Mouse (Mus musculus) ovary, adult 18-20 months (tissue): ENCODE results near the gene Pax2.
"Not testable (repeated sequence)": the region's sequence is repeated elsewhere in the genome, so short reads cannot be mapped to it uniquely, and the experiment has no call there.

ENCODE experiments used
- DNase-seq: peaks from one replicate; pipeline ENCODE4 v3.0.0; 2022; ENCODE audit warnings: low spot score, mixed read lengths

Gene Pax2

DNA sequence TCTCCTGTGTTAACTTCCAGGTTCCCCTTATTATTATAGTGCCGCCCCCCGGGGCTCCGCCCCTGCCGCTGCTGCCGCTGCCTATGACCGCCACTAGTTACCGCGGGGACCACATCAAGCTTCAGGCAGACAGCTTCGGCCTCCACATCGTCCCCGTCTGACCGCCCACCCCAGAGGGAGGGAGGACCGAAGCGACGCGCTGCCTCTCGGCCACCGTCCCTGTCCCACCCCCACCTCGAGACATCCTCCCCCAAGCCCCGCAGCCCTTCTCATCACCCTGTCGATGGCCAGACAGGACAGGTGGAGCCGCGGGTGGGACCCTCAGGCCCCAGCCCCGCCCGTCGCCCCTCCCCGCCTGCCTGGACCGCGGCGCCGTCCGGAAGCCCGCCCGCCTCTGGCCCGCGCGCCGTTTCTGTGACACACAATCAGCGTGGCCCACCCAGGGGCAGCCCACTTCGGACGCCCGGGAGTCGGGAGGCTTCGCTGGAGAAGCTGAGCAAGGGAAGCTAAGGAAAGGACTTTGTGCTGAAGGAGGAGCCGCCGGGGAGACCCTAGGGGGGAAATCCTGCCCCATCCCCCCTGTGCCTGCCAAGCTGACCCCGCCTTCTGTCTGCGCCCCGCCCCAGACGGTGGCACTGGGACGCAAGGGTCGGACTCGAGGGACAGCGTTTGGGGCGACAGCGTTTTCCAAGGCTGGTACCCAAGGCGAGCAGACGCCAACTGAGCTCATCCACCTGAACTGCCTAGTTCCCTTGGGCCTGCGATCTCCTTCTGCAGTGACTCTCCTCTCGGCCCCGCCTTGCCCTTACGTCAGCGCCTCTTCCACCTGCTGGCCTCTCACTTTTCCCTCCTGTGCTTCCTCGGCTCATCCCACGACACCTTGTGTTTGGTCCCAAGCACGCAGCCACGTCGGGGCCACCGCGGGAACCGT, 80.4 kb downstream of the Pax2 start:
- DNase-seq = no peak

GRCm38 (mm10) chr19:44837426-44838205, 81.8 kb downstream of the Pax2 start:
- DNase-seq = peak; percentile 20

DNA sequence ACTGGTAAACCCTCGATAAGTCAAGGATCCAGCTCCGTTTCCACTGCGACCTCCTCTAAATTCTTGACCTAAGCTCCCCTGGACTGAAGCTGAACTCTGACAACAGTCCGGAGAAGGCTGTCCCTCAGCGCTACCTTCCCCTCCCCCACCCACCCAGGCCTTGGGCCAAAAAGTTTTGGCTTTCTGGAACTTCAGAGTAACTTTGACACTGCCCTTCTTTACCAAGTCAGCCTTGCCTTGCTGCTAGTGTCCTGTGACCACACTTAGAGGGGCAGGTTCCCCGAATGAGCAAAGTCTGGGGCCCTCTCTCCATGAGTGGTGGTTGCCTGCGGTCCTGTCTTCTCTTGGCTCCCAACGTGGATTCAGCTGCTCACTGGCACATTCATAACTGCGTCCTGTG, 82.5 kb downstream of the Pax2 start:
- no peak for DNase-seq

GRCm38 (mm10) chr19:44842661-44843060, 86.8 kb downstream of the Pax2 start:
- not testable (repeated sequence) for DNase-seq

- DNase-seq = no peak
Measured at GRCm38 (mm10) chr19:44849465-44849864, 93.6 kb downstream of the Pax2 start.

DNA sequence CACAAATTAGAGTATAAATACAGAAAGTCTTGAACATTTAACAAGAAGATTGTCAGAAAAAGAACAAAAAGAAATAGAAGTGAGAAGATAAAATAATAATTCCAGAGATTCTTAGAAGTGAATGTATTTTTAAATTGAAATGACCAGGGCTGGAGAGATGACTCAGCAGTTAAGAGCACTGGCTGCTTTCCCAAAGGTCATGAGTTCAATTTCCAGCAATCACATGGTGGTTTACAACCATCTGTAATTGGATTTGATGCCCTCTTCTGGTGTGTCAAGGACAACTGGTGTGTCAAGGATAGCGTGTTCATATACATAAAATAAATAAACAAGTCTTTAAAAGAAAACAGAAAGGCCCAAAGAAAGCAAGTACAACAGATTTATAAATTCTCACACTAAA, 102.8 kb downstream of the Pax2 start:
- DNase-seq = no peak

DNA sequence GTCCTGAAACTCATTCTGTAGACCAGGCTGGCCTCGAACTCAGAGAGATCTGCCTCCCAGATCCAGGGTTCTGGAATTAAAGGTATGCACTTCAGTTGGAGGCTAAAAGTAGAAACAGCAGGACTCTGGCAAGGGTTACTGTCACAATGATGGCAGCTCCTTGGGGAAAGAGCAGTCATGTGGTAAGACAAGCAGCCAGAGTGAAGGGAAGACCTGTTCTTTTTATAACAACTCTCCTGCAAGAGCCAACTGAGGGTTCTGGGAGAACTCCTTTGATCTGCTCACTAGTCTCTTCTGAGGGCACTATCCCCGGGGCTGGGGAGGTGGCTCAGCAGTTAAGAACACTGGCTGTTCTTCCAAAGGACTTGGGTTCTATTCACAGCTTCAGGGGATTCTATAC, 112.9 kb downstream of the Pax2 start:
- DNase-seq = no peak

DNA sequence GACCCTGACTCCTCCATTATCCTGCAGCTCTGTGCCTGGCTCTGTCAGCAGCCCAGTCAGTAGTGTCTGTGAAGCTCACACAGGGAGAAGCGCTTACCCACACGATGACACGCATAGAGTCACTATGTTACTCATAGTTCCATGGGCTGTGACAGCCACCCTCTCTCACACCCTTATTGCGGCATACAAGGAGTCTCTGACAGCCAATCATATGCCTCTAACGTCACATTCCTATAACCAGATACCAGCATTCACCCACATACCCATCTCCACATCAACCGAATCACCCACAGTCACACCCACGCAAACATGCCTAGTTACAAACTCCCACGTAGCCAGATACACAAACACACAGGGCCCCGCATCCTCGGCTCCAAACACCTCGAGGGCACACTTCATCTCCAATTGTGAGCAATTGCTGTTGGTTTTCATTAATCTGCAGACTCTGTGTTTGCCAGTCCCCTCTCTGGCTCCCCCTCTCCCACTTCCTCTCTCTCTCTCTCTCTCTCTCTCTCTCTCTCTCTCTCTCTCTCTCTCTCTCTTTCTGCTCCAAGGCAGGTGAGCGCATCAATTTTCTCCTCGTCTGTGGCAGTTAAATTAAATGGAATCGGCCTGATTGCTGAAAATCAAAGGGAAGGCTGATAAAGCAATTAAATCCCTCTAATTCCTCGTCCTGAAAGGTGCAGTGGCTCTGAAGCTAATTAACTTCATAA, 118.5 kb downstream of the Pax2 start:
- no peak for DNase-seq

DNA sequence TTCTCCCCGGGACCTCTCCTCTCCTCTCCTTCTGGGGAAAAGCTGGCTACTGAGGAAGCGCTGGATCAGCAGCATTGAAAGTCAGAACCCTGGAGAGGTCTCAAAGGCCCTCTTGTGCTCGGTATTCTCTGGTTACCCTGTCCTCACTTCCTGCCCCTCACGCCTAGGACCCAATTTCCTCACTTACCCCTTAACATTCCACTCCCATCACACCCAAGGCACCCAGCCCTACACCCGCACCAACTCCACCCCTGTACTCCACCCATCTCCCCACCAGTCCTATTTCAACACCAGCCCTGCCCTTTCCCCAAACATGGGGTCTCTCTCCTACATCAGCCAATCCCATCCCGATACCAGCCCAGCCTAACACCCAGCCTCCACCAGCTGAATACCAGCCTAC, 119.1 kb downstream of the Pax2 start:
- no peak for DNase-seq

DNA sequence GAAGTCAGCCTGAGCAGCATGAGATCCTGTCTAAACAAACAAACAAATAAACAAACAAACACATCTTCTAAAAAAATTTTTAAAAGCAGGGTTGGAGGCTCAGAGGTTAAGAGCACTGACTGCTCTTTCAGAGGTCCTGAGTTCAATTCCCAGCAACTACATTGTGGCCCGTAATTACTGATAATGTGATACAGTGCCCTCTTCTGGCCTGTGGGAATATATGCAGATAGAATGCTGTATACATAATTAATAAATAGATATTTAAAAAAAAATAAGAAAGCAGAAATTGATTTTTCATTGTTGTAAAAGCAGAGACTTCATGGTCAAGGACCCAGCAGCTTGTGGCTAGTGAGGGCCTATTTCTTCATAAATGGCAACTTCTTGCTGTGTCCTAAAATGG, 119.9 kb downstream of the Pax2 start:
- DNase-seq = no peak

- DNase-seq = no peak
Measured at GRCm38 (mm10) chr19:44876529-44876928, 120.7 kb downstream of the Pax2 start.

DNA sequence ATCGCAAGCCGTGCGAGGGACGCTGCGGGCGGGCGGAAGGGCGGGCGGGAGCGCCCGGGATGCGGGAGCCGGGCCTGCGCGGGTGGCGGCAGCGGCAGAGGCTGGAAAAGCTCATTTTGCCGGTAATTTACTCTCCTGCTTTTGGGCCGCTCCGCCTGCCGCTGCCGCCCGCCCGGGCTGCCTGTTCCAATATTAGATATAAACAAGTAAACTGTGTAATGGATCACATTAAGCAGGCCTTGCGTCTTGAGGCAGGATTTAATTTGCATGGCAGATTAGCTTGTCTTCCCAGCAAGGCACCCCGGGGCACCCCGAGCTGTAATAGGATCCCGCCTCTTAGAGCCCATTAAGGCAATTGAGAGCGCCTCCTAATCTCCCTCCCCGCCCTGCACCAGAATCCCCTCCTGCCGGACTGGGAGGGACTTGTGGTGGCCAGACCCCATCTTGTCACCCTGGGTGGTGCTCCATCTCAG, 126.7 kb downstream of the Pax2 start:
- DNase-seq = no peak

DNA sequence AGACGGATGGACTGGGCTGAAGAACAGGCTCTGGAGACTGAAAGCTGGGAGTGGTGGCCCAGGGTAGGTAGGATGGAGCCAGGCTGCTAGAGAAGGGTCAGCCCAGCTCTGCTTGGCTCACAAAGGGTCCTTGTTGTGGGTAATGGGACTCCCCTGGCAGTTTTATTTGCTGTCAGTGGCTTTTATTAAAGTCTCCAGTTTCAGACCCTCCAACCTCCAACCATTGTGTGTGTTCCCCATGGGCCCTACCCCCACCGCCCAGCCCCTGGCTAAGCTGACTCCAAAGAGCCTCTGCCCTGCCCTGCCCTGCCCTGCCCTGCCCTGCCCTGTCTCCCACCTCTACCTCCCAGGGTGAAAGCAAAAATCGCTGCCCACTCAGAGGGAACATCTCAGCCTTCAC, 128.5 kb downstream of the Pax2 start:
- no peak for DNase-seq

DNA sequence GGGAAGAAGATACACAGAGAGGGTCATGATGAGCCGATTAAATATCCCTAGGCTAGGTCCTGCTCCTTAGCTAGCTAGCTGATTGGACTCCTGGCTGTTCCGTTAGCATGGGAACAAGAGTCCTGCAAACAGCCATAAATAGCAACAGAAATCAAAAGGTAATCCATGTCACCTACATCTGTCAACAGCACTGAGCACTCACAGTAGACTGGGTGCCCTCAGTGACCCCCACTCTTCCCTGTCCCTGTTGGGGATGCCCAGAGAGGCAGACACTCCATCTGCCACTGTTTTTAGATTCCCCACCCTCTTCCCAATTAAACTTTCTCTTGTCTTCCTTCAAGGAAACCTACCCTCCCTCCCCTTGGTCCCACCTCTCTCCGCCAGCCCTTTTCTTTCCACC, 130.6 kb downstream of the Pax2 start:
- DNase-seq = no peak
